Mouse (Mus musculus) ES-E14 (cell line): ENCODE measurements around the gene Fgf12. TPM values are rescaled to one million over a fixed set of nuclear protein-coding genes. Genes with fewer than 3 reads are reported as not detected.

Experiments
- DNase-seq: peaks from one replicate; pipeline ENCODE4 v3.0.0-alpha.2; 2013; ENCODE audit warnings: low read depth, low spot score
- H3K27ac ChIP-seq: 2 replicates; pipeline ENCODE4 v1.5.1; 2012; ENCODE audit warnings: low read depth, mild to moderate bottlenecking, low read length, moderate library complexity, mixed read lengths; ENCODE audit not compliant: poor library complexity, insufficient read depth, severe bottlenecking
- H3K36me3 ChIP-seq: 2 replicates; pipeline ENCODE4 v1.6.1; 2012; ENCODE audit warnings: mild to moderate bottlenecking, low read length, moderate library complexity, mixed read lengths; ENCODE audit not compliant: control insufficient read depth, poor library complexity, insufficient read depth, severe bottlenecking
- H3K4me1 ChIP-seq, 2 experiments: fragments of 150-350 bp in 1 of 2; sonication (generic) in 1 of 2; 2 replicates each; pipeline ENCODE4 v1.6.1; 2012; ENCODE audit warnings: low read length in 2 of 2, mild to moderate bottlenecking in 1 of 2, mixed read lengths in 1 of 2; ENCODE audit not compliant: control insufficient read depth in 2 of 2, insufficient read depth in 2 of 2, poor library complexity in 1 of 2
- H3K4me3 ChIP-seq, 2 experiments: fragments of 150-350 bp in 1 of 2; sonication (generic) in 1 of 2; 2 replicates each; pipeline ENCODE4 v1.5.1; 2012; ENCODE audit warnings: low read length in 2 of 2, low read depth in 1 of 2, mild to moderate bottlenecking in 1 of 2, mixed read lengths in 1 of 2; ENCODE audit not compliant: insufficient read depth in 1 of 2, poor library complexity in 1 of 2, severe bottlenecking in 1 of 2
- H3K9ac ChIP-seq: 2 replicates; pipeline ENCODE4 v1.6.1; 2012; ENCODE audit warnings: low read depth, mild to moderate bottlenecking, low read length, mixed read lengths; ENCODE audit not compliant: poor library complexity, insufficient read depth, severe bottlenecking
- H3K9me3 ChIP-seq: fragments of 150-350 bp; sonication (generic); 2 replicates; pipeline ENCODE4 v1.6.1; 2012; ENCODE audit warnings: low read depth, mild to moderate bottlenecking, low read length; ENCODE audit not compliant: control insufficient read depth, insufficient read depth
- CHD2 ChIP-seq: IDR thresholded peaks from 2 replicates; pipeline ENCODE4 v1.6.1; 2014; ENCODE audit warnings: mild to moderate bottlenecking, low read depth, low read length, inconsistent platforms
- HCFC1 ChIP-seq: IDR thresholded peaks from 2 replicates; pipeline ENCODE4 v1.6.1; 2012; ENCODE audit warnings: low read length, inconsistent platforms, borderline replicate concordance; ENCODE audit not compliant: insufficient read depth
- MAFK ChIP-seq: IDR thresholded peaks from 2 replicates; pipeline ENCODE4 v1.6.1; 2014; ENCODE audit warnings: mild to moderate bottlenecking, low read depth, low read length, inconsistent platforms; ENCODE audit not compliant: insufficient read depth
- ZC3H11A ChIP-seq: IDR thresholded peaks from 2 replicates; pipeline ENCODE4 v1.6.1; 2012; ENCODE audit warnings: low read depth, mild to moderate bottlenecking, inconsistent platforms, low read length, borderline replicate concordance
- ZNF384 ChIP-seq: IDR thresholded peaks from 2 replicates; pipeline ENCODE4 v1.6.1; 2012; ENCODE audit warnings: low read depth, low read length, inconsistent platforms
- in situ Hi-C, 2 experiments: fragments of 600-800 bp; cut with MboI; formaldehyde crosslinking; loops; one replicate each; pipeline ENCODE4 v1.15.1; 2025; ENCODE audit warnings: low sequenced_read_pairs in 2 of 2, inconsistent platforms in 1 of 2; ENCODE audit not compliant: unreplicated experiment in 2 of 2
- total RNA-seq: library from RNA; depleted of rRNA; stranded (reverse); fragments of 300-350 nt; gene quantifications from 2 replicates; pipeline ENCODE4 v1.2.3, GENCODE M21; 2012

Fgf12 gene
- total RNA-seq, 1 experiment: not detected

DNA sequence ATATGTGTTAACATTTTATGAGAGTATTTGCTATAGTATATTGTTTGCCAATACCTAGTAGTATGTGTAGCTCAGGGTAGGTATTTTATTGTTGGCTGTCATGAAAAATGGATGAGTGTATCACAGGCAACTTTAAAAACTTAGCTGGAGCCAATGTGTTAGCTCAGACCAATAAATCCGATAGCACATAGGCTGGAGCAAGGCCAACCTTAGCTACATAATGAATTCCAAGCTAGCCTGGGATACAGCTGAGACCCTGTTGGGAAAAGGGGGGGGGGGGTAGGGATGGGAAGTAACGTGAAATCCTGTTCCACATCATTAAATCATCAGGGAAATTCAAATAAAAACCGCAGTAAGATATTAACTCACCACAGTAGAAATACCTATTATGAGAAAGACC is 18.4 kb downstream of the Fgf12 start:
- Histone ChIP-seq H3K4me3 (no peak overlapping the region), H3K27ac (no peak overlapping the region), H3K9ac (no peak overlapping the region), H3K9me3 (no peaks in the 10 kb centered on the region), H3K4me1 (no peaks in the 10 kb centered on the region), H3K36me3 (no peaks in the 10 kb centered on the region)
- in situ Hi-C loops: no loop called here
- no peak for DNase-seq
- TF ChIP-seq ZNF384: no peak

DNA sequence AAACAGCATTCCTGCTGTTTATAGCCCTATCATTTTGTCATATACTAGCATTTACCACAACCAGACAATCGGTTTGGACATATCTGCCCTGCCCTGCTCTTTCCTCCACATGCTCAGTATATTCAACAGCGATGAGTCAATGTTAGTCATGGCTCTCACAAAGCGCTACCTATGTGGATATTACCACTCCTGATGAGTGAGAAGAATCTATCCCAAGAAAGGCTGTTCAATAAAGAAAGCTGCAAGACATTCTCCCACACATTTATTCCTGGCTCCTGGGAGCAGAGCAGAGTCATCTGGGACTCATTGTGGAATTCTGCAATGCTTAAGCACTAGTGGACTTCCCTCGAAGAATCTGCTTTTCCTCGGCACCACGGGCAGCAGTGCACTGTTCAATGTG is 26.1 kb downstream of the Fgf12 start:
- no peaks in the 10 kb centered on the region for H3K4me1 ChIP-seq
- no peak overlapping the region for H3K9ac ChIP-seq
- no peak overlapping the region for H3K27ac ChIP-seq
- no peak for DNase-seq
- H3K9me3 ChIP-seq: no peaks in the 10 kb centered on the region
- in situ Hi-C loops: no loop called here
- no peak overlapping the region for H3K4me3 ChIP-seq
- no peaks in the 10 kb centered on the region for H3K36me3 ChIP-seq
- TF ChIP-seq HCFC1 (no peak), ZNF384 (no peak), MAFK (no peak), CHD2 (no peak), ZC3H11A (no peak)

DNA sequence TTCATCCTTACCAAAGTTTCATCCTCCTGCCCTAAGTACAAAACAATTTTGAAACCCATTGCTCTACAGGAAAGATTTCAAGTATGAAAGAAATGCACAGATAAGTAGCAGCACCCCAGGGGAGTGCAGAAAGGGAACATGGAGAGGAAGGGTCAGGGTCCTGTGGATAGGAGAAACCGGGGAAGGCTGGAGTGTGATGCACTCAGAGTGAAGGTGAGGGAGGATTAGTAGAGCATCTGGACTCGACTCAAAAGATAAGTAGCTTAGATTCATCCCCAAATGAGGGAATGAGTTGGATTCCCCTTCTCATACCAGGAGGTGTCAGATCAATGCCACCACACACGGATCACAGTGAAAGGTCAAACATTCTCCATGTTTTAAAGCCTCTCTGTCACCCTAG is 46.2 kb downstream of the Fgf12 start:
- Histone ChIP-seq H3K9me3 (no peaks in the 10 kb centered on the region), H3K27ac (no peak overlapping the region), H3K36me3 (no peaks in the 10 kb centered on the region), H3K9ac (no peak overlapping the region), H3K4me3 (no peak overlapping the region), H3K4me1 (no peaks in the 10 kb centered on the region)
- TF ChIP-seq ZC3H11A (no peak), HCFC1 (no peak), MAFK (no peak), CHD2 (no peak)
- DNase-seq: no peak
- in situ Hi-C loops: no loop called here

DNA sequence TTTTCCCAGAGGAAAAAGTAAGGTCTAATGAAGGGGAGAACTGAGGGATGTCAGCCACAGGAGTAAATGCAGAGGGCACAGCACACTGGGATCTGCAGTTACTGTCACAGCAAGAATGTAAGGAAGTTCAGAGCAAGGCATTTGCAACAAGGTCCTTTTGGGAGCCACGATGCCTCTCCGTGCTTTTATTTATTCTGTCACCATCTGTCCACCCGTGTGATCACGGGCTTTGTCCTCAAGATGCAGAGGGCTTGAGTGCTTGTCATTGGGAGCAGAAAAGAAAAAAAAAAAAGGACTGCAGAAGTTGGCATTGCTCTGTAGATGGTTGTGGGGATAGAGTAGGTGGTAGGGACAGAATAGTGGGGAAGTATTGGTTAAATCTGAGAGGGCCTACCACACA is 52.5 kb downstream of the Fgf12 start:
- in situ Hi-C loops: no loop called here
- no peaks in the 10 kb centered on the region for H3K4me1 ChIP-seq
- DNase-seq: no peak
- H3K27ac ChIP-seq: no peak overlapping the region
- H3K9ac ChIP-seq: no peak overlapping the region
- TF ChIP-seq ZC3H11A (no peak), HCFC1 (no peak), MAFK (no peak), CHD2 (no peak), ZNF384 (no peak)
- no peaks in the 10 kb centered on the region for H3K36me3 ChIP-seq
- H3K4me3 ChIP-seq: no peak overlapping the region
- H3K9me3 ChIP-seq: no peaks in the 10 kb centered on the region

DNA sequence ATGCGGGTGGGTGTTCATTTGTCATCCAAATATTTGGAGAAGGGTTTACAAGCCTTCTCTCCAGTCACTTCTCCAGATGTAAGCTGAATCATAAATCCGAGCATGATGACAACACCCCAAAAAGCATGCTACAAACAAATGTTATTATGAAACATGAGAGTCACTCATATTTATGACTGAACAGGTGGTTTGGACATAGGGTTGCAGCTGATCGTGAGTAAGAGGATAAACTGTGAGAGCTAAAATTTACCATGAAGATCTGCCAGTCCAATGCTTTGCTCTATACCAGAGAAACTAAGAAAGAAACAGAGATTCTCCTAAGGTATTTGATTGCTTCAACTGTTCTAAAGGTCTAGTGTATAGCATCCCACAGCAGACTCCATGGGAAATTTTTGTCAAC is 56.0 kb downstream of the Fgf12 start:
- Histone ChIP-seq H3K9me3 (no peaks in the 10 kb centered on the region), H3K36me3 (no peaks in the 10 kb centered on the region), H3K4me3 (no peak overlapping the region), H3K9ac (no peak overlapping the region), H3K27ac (no peak overlapping the region), H3K4me1 (no peaks in the 10 kb centered on the region)
- TF ChIP-seq HCFC1: no peak
- no peak for TF ChIP-seq MAFK
- TF ChIP-seq ZC3H11A: no peak
- TF ChIP-seq CHD2: no peak
- TF ChIP-seq ZNF384: no peak
- no peak for DNase-seq
- in situ Hi-C loops: no loop called here
